ENCODE assay signal across 8 mouse cellular contexts in genomic region chr1:156560500-156560899, GRCm38 (mm10). TPM values are rescaled to one million over a fixed set of nuclear protein-coding genes. Genes with fewer than 3 reads are reported as not detected.
A peak's percentile ranks its signal among the peaks of the same experiment; 100 is the strongest.
DNase-seq lines count a peak whose midpoint lies in the region; ATAC-seq and TF ChIP-seq lines count a peak whose summit lies in the region.
"Had no signal": no experiment of that assay in that cellular context is flagged by ENCODE, and none has a peak within 500 bp of the region (broad histone marks: within the 10 kb centered on the region; RNA-seq: fewer than 3 reads in every experiment).

No protein-coding gene starts in this region.

- H3K27me3 ChIP-seq in hindbrain, embryonic 16.5 days (replicated peaks; ENCODE audit: control insufficient read depth, insufficient read depth, low read length): no peaks in the 10 kb centered on the region
- H3K27me3 ChIP-seq in midbrain, postnatal 0 days (ENCODE audit: insufficient read depth, low read length): no peaks in the 10 kb centered on the region

- WGBS in hindbrain, embryonic 16.5 days: 87% methylated on average over 9 of the region's 9 CpGs
- 89% methylated on average over 9 of the region's 9 CpGs for WGBS in midbrain, postnatal 0 days

- intact Hi-C loops in left cerebral cortex, adult 2 months (cut with DNase I): no loop called here

- no peak for ATAC-seq in hindbrain, embryonic 16.5 days
- ATAC-seq in midbrain, postnatal 0 days (ENCODE audit: low FRiP score): no peak

- peak overlapping the region; percentile 59; the same call in 1 of the 2 replicates for H3K4me3 ChIP-seq in left cerebral cortex, adult 2 months
- peak overlapping the region; percentile 19; the same call in 1 of the 2 replicates for H3K4me3 ChIP-seq in embryonic fibroblast, embryonic 13.5 days (ENCODE audit: insufficient read depth, low read length)
- no peak overlapping the region for H3K4me3 ChIP-seq in hindbrain, embryonic 16.5 days (ENCODE audit: low read length)
- peak overlapping the region; percentile 97 for H3K4me3 ChIP-seq in midbrain, postnatal 0 days (ENCODE audit: low read depth, low read length)

- no peak for TF ChIP-seq CTCF in left cerebral cortex, adult 2 months (IDR thresholded peaks at IDR 0.05)
- TF ChIP-seq CTCF in embryonic fibroblast, embryonic 13.5 days (IDR thresholded peaks at IDR 0.05; ENCODE audit: borderline replicate concordance, insufficient read depth, low read length): no peak
- TF ChIP-seq CTCF in midbrain, postnatal 0 days (IDR thresholded peaks at IDR 0.05): no peak

- peaks cover 5% of the 10 kb centered on the region for H3K4me1 ChIP-seq in embryonic fibroblast, embryonic 13.5 days (ENCODE audit: control insufficient read depth, insufficient read depth, low read length)
- H3K4me1 ChIP-seq in hindbrain, embryonic 16.5 days (ENCODE audit: control insufficient read depth, insufficient read depth, low read depth, low read length): no peaks in the 10 kb centered on the region; the same call in none of the 2 replicates
- H3K4me1 ChIP-seq in midbrain, postnatal 0 days (ENCODE audit: insufficient read depth, low read length): peaks cover 4% of the 10 kb centered on the region; the same call in 1 of the 2 replicates

- no peak overlapping the region for H3K9ac ChIP-seq in hindbrain, embryonic 16.5 days (ENCODE audit: low read depth, low read length)
- H3K9ac ChIP-seq in midbrain, postnatal 0 days (replicated peaks; ENCODE audit: low read length, poor library complexity, severe bottlenecking): no peak overlapping the region

- no peak for DNase-seq in left cerebral cortex, adult 2 months (ENCODE audit: extremely low spot score in 1 of 2, low spot score in 2 of 2)
- no peak for DNase-seq in left cerebral cortex, adult 8-10 months (ENCODE audit: low spot score in 2 of 2)
- DNase-seq in midbrain, postnatal 0 days (ENCODE audit: low spot score): no peak
- DNase-seq in spleen, postnatal 10 days (ENCODE audit: low spot score in 2 of 2): no peak
- no peak for DNase-seq in Muller cell, postnatal 12 days (ENCODE audit: inconsistent ontology term)
- DNase-seq: cerebellum, adult 8-10 months had no signal

- no peak for TF ChIP-seq POLR2A in embryonic fibroblast, embryonic 13.5 days (IDR thresholded peaks at IDR 0.05; ENCODE audit: low read depth, low read length)

- H3K36me3 ChIP-seq in hindbrain, embryonic 16.5 days (ENCODE audit: control insufficient read depth, insufficient read depth, low read length): no peaks in the 10 kb centered on the region
- H3K36me3 ChIP-seq in midbrain, postnatal 0 days (ENCODE audit: insufficient read depth, low read length): no peaks in the 10 kb centered on the region

- no peaks in the 10 kb centered on the region for H3K9me3 ChIP-seq in hindbrain, embryonic 16.5 days (ENCODE audit: control insufficient read depth, low read length)
- no peaks in the 10 kb centered on the region for H3K9me3 ChIP-seq in midbrain, postnatal 0 days (ENCODE audit: low read length)

- no peak overlapping the region for H3K27ac ChIP-seq in left cerebral cortex, adult 2 months
- H3K27ac ChIP-seq in embryonic fibroblast, embryonic 13.5 days (ENCODE audit: insufficient read depth, low read length): no peak overlapping the region
- no peak overlapping the region for H3K27ac ChIP-seq in hindbrain, embryonic 16.5 days (ENCODE audit: low read depth, low read length)
- H3K27ac ChIP-seq in midbrain, postnatal 0 days (ENCODE audit: low read depth, low read length): no peak overlapping the region

- H3K4me2 ChIP-seq in hindbrain, embryonic 16.5 days (ENCODE audit: low read length): peak overlapping the region; percentile 61
- H3K4me2 ChIP-seq in midbrain, postnatal 0 days (ENCODE audit: low read depth, low read length, poor library complexity, severe bottlenecking): peak overlapping the region; percentile 58

RNA-seq across cellular contexts. Expression of gene Abl2, which starts 1.9 kb away (rescaled TPM):
- 10 to 100 TPM; 63.5 to 73.9 TPM for total RNA-seq in left cerebral cortex, adult 2 months (2021)
- 10 to 100 TPM; 58.0 to 62.1 (median 60.6) TPM for total RNA-seq in left cerebral cortex, adult 8-10 months (2022)
- polyA plus RNA-seq in embryonic fibroblast, embryonic 13.5 days (2011; ENCODE audit: insufficient read length, low read depth, missing spikeins): 22.4 and 28.6 TPM in 2 replicates
- 5.3 and 6.1 TPM in 2 replicates for polyA plus RNA-seq in hindbrain, embryonic 16.5 days (2015; fragmentation: Nextera tagmentation; extraction: Ambion mirVana)
- total RNA-seq in midbrain, postnatal 0 days (2014; rRNA removed): 25.9 and 42.3 TPM in 2 replicates
- polyA plus RNA-seq in midbrain, postnatal 0 days (2015; fragmentation: Nextera tagmentation; extraction: Ambion mirVana): 4.2 and 4.7 TPM in 2 replicates

RNA-seq across cellular contexts. Expression of gene Gm10031, which starts 36.7 kb away (rescaled TPM):
- total RNA-seq in left cerebral cortex, adult 2 months (2021): 10 to 100 TPM; 43.3 to 44.5 TPM
- 10 to 100 TPM; 40.3 to 52.2 (median 46.6) TPM for total RNA-seq in left cerebral cortex, adult 8-10 months (2022)
- 27.4 and 30.8 TPM in 2 replicates for polyA plus RNA-seq in embryonic fibroblast, embryonic 13.5 days (2011; ENCODE audit: insufficient read length, low read depth, missing spikeins)
- polyA plus RNA-seq in hindbrain, embryonic 16.5 days (2015; fragmentation: Nextera tagmentation; extraction: Ambion mirVana): 0.34 and 0.91 TPM in 2 replicates
- total RNA-seq in midbrain, postnatal 0 days (2014; rRNA removed): 23.7 and 29.5 TPM in 2 replicates
- polyA plus RNA-seq in midbrain, postnatal 0 days (2015; fragmentation: Nextera tagmentation; extraction: Ambion mirVana): 0.53 and 0.54 TPM in 2 replicates
